In genomic region chrX:147553421-147554201, GRCm38 (mm10) we compare ENCODE assay signal across 9 mouse cellular contexts. TPM values are rescaled to one million over a fixed set of nuclear protein-coding genes. Genes with fewer than 3 reads are reported as not detected.
A peak's percentile ranks its signal among the peaks of the same experiment; 100 is the strongest.
DNase-seq lines count a peak whose midpoint lies in the region; ATAC-seq and TF ChIP-seq lines count a peak whose summit lies in the region.
"Had no signal": no experiment of that assay in that cellular context is flagged by ENCODE, and none has a peak within 500 bp of the region (broad histone marks: within the 10 kb centered on the region; RNA-seq: fewer than 3 reads in every experiment).

TSS of gene Lrch2 (minus strand) at chrX:147554081.

- no peak for TF ChIP-seq POLR2A in thymus, adult 2 months (IDR thresholded peaks at IDR 0.05; ENCODE audit: control insufficient read depth, extremely low read depth, insufficient read depth, low read length, poor library complexity)

- H3K4me3 ChIP-seq in thymus, adult 2 months (ENCODE audit: control insufficient read depth, insufficient read depth, low read length), result no peak within 1 kb of the TSS
- H3K4me3 ChIP-seq in forebrain, embryonic 11.5 days (ENCODE audit: low read depth, low read length), result peak within 1 kb of the TSS; percentile 57
- peak within 1 kb of the TSS; percentile 58 for H3K4me3 ChIP-seq in heart, postnatal 0 days (ENCODE audit: low read depth, low read length)
- peak within 1 kb of the TSS; percentile 38 for H3K4me3 ChIP-seq in lung, postnatal 0 days (ENCODE audit: low read depth, low read length)

- no peak within 1 kb of the TSS for H3K27ac ChIP-seq in thymus, adult 2 months (ENCODE audit: control insufficient read depth, insufficient read depth, low read length)
- peak within 1 kb of the TSS; percentile 64 for H3K27ac ChIP-seq in forebrain, embryonic 11.5 days (ENCODE audit: low read depth, low read length)
- H3K27ac ChIP-seq in heart, postnatal 0 days (ENCODE audit: low read depth), result no peak within 1 kb of the TSS
- no peak within 1 kb of the TSS for H3K27ac ChIP-seq in lung, postnatal 0 days (ENCODE audit: low read length)

- no peaks in the 10 kb centered on the region for H3K4me1 ChIP-seq in thymus, adult 2 months (replicated peaks; ENCODE audit: control insufficient read depth, insufficient read depth, low read length)
- no peaks in the 10 kb centered on the region for H3K4me1 ChIP-seq in forebrain, embryonic 11.5 days (replicated peaks; ENCODE audit: control insufficient read depth, insufficient read depth, low read length)
- H3K4me1 ChIP-seq in heart, postnatal 0 days (ENCODE audit: control insufficient read depth, insufficient read depth), result no peaks in the 10 kb centered on the region
- no peaks in the 10 kb centered on the region for H3K4me1 ChIP-seq in lung, postnatal 0 days (ENCODE audit: insufficient read depth, low read depth, low read length)

- TF ChIP-seq CTCF in thymus, adult 2 months (IDR thresholded peaks at IDR 0.05; ENCODE audit: borderline replicate concordance, control insufficient read depth, extremely low read depth, insufficient read depth, low read length, poor library complexity), result no peak
- TF ChIP-seq CTCF in heart, postnatal 0 days (IDR thresholded peaks at IDR 0.05; ENCODE audit: low read depth), result no peak
- TF ChIP-seq CTCF in lung, postnatal 0 days (IDR thresholded peaks at IDR 0.05), result 0 out of 2 replicates have a peak, but pooled peaks have one; percentile 12

- H3K4me2 ChIP-seq in forebrain, embryonic 11.5 days (ENCODE audit: low read depth, low read length, severe bottlenecking), result peak within 1 kb of the TSS; percentile 39
- peak within 1 kb of the TSS; percentile 66 for H3K4me2 ChIP-seq in heart, postnatal 0 days (ENCODE audit: low read depth, low read length)
- peak within 1 kb of the TSS; percentile 57 for H3K4me2 ChIP-seq in lung, postnatal 0 days (replicated peaks; ENCODE audit: low read depth, low read length)

- H3K36me3 ChIP-seq in thymus, adult 2 months (ENCODE audit: control insufficient read depth, insufficient read depth, low read length), result no peaks in the 10 kb centered on the region
- H3K36me3 ChIP-seq in forebrain, embryonic 11.5 days (ENCODE audit: control insufficient read depth, insufficient read depth, low read length), result no peaks in the 10 kb centered on the region
- no peaks in the 10 kb centered on the region for H3K36me3 ChIP-seq in heart, postnatal 0 days (replicated peaks; ENCODE audit: control insufficient read depth, insufficient read depth, low read length)
- H3K36me3 ChIP-seq in lung, postnatal 0 days (ENCODE audit: insufficient read depth, low read length), result no peaks in the 10 kb centered on the region

- peak within 1 kb of the TSS; percentile 65 for H3K9ac ChIP-seq in forebrain, embryonic 11.5 days (ENCODE audit: low read length)
- H3K9ac ChIP-seq in heart, postnatal 0 days (replicated peaks; ENCODE audit: low read depth, low read length), result peak within 1 kb of the TSS; percentile 50
- H3K9ac ChIP-seq in lung, postnatal 0 days (replicated peaks; ENCODE audit: low read depth), result no peak within 1 kb of the TSS

- no peaks in the 10 kb centered on the region for H3K9me3 ChIP-seq in forebrain, embryonic 11.5 days (ENCODE audit: control insufficient read depth, low read length)
- no peaks in the 10 kb centered on the region for H3K9me3 ChIP-seq in heart, postnatal 0 days (replicated peaks; ENCODE audit: control insufficient read depth, low read length)
- H3K9me3 ChIP-seq in lung, postnatal 0 days (ENCODE audit: low read length), result no peaks in the 10 kb centered on the region

- peak; percentile 92 for ATAC-seq in forebrain, embryonic 11.5 days (replicated peaks; ENCODE audit: low FRiP score)
- peak; percentile 70 for ATAC-seq in heart, postnatal 0 days (ENCODE audit: insufficient read depth, low read depth)
- peak; percentile 65 for ATAC-seq in lung, postnatal 0 days

- H3K27me3 ChIP-seq in thymus, adult 2 months (ENCODE audit: control insufficient read depth, insufficient read depth, low read length), result no peaks in the 10 kb centered on the region
- H3K27me3 ChIP-seq in forebrain, embryonic 11.5 days (ENCODE audit: control insufficient read depth, insufficient read depth, low read length), result no peaks in the 10 kb centered on the region
- no peaks in the 10 kb centered on the region for H3K27me3 ChIP-seq in heart, postnatal 0 days (ENCODE audit: control insufficient read depth, insufficient read depth, low read length)
- H3K27me3 ChIP-seq in lung, postnatal 0 days (replicated peaks; ENCODE audit: insufficient read depth, low read length), result no peaks in the 10 kb centered on the region

- WGBS in thymus, adult 2 months, result 7% methylated on average over 39 of the region's 50 CpGs
- 20% methylated on average over 33 of the region's 50 CpGs for WGBS in forebrain, embryonic 11.5 days
- WGBS in heart, postnatal 0 days, result 14% methylated on average over 26 of the region's 50 CpGs
- 7% methylated on average over 21 of the region's 50 CpGs for WGBS in lung, postnatal 0 days

- no peak for TF ChIP-seq EP300 in heart, postnatal 0 days (IDR thresholded peaks at IDR 0.05; ENCODE audit: low read depth)
- no peak for TF ChIP-seq EP300 in lung, postnatal 0 days (IDR thresholded peaks at IDR 0.05)

- peak; percentile 0 for DNase-seq in thymus, adult 2 months
- no peak for DNase-seq in thymus, postnatal 4 days
- DNase-seq in forebrain, embryonic 11.5 days (ENCODE audit: low spot score), result peak; percentile 83
- DNase-seq in heart, postnatal 0 days (ENCODE audit: low spot score), result peak; percentile 53
- peak; percentile 53 to 66 for DNase-seq in layer of hippocampus, postnatal 10 days (ENCODE audit: low spot score in 2 of 2)
- peak; percentile 11 for DNase-seq in lung, postnatal 0 days (ENCODE audit: low spot score)
- peak; percentile 42 for DNase-seq in right cerebral cortex, adult 18-20 months
- no peak for DNase-seq in spleen, adult 18-20 months

RNA-seq across cellular contexts. Expression of gene Lrch2, which starts in this region (rescaled TPM):
- polyA plus RNA-seq in thymus, adult 2 months (2012; rRNA removed), result 0.19 and 0.20 TPM in 2 replicates
- 10.7 TPM in 2 replicates for polyA plus RNA-seq in forebrain, embryonic 11.5 days (2014; fragmentation: Nextera tagmentation; extraction: Ambion mirVana)
- 2.2 and 7.4 TPM in 2 replicates for total RNA-seq in heart, postnatal 0 days (2014; rRNA removed; ENCODE audit: low replicate concordance)
- 0.96 and 1.1 TPM in 2 replicates for polyA plus RNA-seq in heart, postnatal 0 days (2015; fragmentation: Nextera tagmentation; extraction: Ambion mirVana)
- total RNA-seq in layer of hippocampus, postnatal 10 days (2021), result 10 to 100 TPM; 29.3 to 39.5 TPM
- 1.1 and 1.2 TPM in 2 replicates for polyA plus RNA-seq in lung, postnatal 0 days (2015; fragmentation: Nextera tagmentation; extraction: Ambion mirVana)
- total RNA-seq: MEL had no signal

Comparison
In these comparisons a context has a peak if more than half of its experiments do, and no peak if none do; other contexts are left out.
1. Peak in DNase-seq in thymus, adult 2 months; RNA of the gene not detected or under 1 TPM.
2. DNase-seq: peak in forebrain, embryonic 11.5 days (single experiment), heart, postnatal 0 days (single experiment), layer of hippocampus, postnatal 10 days (2 of 2), lung, postnatal 0 days (single experiment) and right cerebral cortex, adult 18-20 months (single experiment); none in thymus, postnatal 4 days (single experiment) and spleen, adult 18-20 months (0 of 2).
3. Peak in every context shown above with its lines, with median percentiles within 50 percentile points of each other: ATAC-seq and H3K4me2 ChIP-seq.